Mouse (Mus musculus) embryonic facial prominence, embryonic 14.5 days (tissue): ENCODE results near the gene Pik3ip1. TPM values are rescaled to one million over a fixed set of nuclear protein-coding genes. Genes with fewer than 3 reads are reported as not detected.

Source experiments
- ATAC-seq: fragments of 200-750 bp; cut with Nextera tagmentation; 2 replicates; pipeline ENCODE4 v1.8.0; 2017; ENCODE audit warnings: low read depth, moderate number of reproducible peaks, moderate TSS enrichment
- DNase-seq: peaks from one replicate; pipeline ENCODE4 v3.0.0-alpha.2; 2015; ENCODE audit warnings: low spot score
- H3K27ac ChIP-seq: fragments of 300-500 bp; sonication (generic); replicated peaks from 2 replicates; pipeline ENCODE4 v1.5.1; 2014; ENCODE audit warnings: low read depth, mild to moderate bottlenecking, low read length, moderate library complexity
- H3K27me3 ChIP-seq: fragments of 300-500 bp; sonication (generic); replicated peaks from 2 replicates; pipeline ENCODE4 v1.6.1; 2014; ENCODE audit warnings: low read length; ENCODE audit not compliant: control insufficient read depth, insufficient read depth
- H3K36me3 ChIP-seq: fragments of 300-500 bp; sonication (generic); 2 replicates; pipeline ENCODE4 v1.6.1; 2014; ENCODE audit warnings: low read length, mixed read lengths; ENCODE audit not compliant: control insufficient read depth, insufficient read depth
- H3K4me1 ChIP-seq: fragments of 300-500 bp; sonication (generic); 2 replicates; pipeline ENCODE4 v1.6.1; 2014; ENCODE audit warnings: antibody characterized with exemption, low read length; ENCODE audit not compliant: control insufficient read depth, insufficient read depth
- H3K4me2 ChIP-seq: fragments of 300-500 bp; sonication (generic); 2 replicates; pipeline ENCODE4 v1.6.1; 2014; ENCODE audit warnings: low read depth, mild to moderate bottlenecking, low read length, moderate library complexity, mixed read lengths
- H3K4me3 ChIP-seq: fragments of 300-500 bp; sonication (generic); 2 replicates; pipeline ENCODE4 v1.5.1; 2014; ENCODE audit warnings: low read depth, mild to moderate bottlenecking, low read length
- H3K9ac ChIP-seq: fragments of 300-500 bp; sonication (generic); 2 replicates; pipeline ENCODE4 v1.6.1; 2014; ENCODE audit warnings: low read depth, mild to moderate bottlenecking, low read length, moderate library complexity, mixed read lengths
- H3K9me3 ChIP-seq: fragments of 300-500 bp; sonication (generic); 2 replicates; pipeline ENCODE4 v1.6.1; 2016; ENCODE audit warnings: low read length; ENCODE audit not compliant: control insufficient read depth
- WGBS: fragments of 180-500 bp; shearing (Covaris S2); extraction: QIAGEN DNeasy Blood & Tissue Kit; methylation state at CpG from one replicate; pipeline ENCODE4 v1.1.7; 2014; 5-methylcytosine and 5-hydroxymethylcytosine counted together
- polyA plus RNA-seq: library from polyadenylated mRNA; unstranded; fragments of >200 nt; fragmentation: Nextera tagmentation; extraction: Ambion mirVana; gene quantifications from 2 replicates; pipeline ENCODE4 v1.2.1, GENCODE M21; 2014

The Pik3ip1 gene
- polyA plus RNA-seq, 1 experiment from 2014 or later: 16.2 TPM

DNA sequence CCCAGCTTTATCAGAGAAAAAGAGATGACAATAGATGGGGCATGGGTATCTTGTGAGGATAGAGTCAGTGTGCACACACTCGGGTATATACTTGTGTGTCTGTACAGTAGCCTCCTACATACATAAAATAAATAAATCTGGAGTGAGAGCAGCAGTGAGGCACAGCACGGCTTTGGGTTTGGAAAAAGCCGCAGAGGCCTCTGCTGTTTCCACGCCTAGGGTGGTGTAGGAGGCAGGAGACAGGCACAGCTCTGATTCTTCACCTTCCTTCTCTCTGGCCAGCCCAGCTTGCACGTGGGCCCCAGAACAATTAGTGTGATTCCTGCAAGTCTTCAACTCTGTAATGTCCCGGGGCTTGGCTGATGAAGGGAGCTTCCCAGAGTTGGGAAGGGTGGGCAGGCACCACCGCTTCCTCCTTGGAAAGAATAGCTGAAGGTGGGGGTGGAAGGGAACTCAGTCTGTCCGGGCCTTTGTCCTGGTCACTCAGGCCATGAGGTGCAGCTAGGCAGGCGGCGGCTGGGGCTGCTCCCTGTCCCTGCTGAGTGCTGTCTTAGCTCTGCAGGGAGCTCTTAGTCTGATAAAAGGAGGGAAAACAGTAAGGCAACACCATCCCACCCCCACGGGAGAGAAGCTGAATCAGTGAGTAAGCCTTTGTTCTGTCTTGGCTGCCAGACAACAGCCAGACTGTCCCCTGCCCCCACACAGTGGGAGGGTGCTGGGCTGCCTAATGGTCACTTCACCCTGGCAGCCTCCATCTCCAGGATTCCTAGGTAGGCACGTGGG lies 7.2 kb downstream of the Pik3ip1 start:
- H3K9ac ChIP-seq: peak overlapping the region; percentile 14; the same call in 1 of the 2 replicates

GRCm38 (mm10) chr11:3337961-3338360 lies 7.8 kb downstream of the Pik3ip1 start:
- peaks cover 27% of the 10 kb centered on the region; the same call in 1 of the 2 replicates for H3K36me3 ChIP-seq
- H3K4me2 ChIP-seq: no peak overlapping the region
- H3K9me3 ChIP-seq: no peaks in the 10 kb centered on the region
- peak overlapping the region; percentile 59 for H3K27ac ChIP-seq
- ATAC-seq (no peak), DNase-seq (no peak)
- H3K4me3 ChIP-seq: no peak overlapping the region
- peak overlapping the region; percentile 14; the same call in 1 of the 2 replicates for H3K9ac ChIP-seq
- no peaks in the 10 kb centered on the region for H3K27me3 ChIP-seq
- WGBS: 57% methylated on average over 5 of the region's 5 CpGs
- H3K4me1 ChIP-seq: peaks cover 15% of the 10 kb centered on the region; the same call in 1 of the 2 replicates

More for the DNA sequence above, 7.2 kb downstream of the Pik3ip1 start:
- Histone ChIP-seq H3K27me3 (no peaks in the 10 kb centered on the region), H3K27ac (peak overlapping the region; percentile 59), H3K4me2 (no peak overlapping the region), H3K9me3 (no peaks in the 10 kb centered on the region), H3K36me3 (peaks cover 23% of the 10 kb centered on the region; the same call in 1 of the 2 replicates), H3K4me1 (peaks cover 18% of the 10 kb centered on the region), H3K4me3 (no peak overlapping the region)
- 18% methylated on average over 12 of the region's 12 CpGs for WGBS
- ATAC-seq: peak; percentile 65
- DNase-seq: peak; percentile 71

DNA sequence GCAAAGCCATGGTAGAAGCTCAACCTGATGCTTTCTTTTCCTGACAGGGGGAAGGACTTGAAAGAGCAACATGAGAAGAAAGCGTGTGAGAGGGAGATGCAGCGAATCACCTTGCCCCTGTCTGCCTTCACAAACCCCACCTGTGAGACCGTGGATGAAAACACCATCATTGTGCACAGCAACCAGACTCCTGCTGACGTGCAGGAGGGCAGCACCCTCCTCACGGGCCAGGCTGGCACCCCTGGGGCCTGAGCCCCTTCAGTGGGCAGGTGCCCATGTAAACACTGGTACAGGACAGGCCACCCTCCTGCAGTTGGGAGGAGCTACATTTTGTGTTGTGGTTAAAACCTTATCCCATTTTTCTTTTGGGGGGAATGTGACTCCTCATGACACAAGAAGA lies 11.3 kb downstream of the Pik3ip1 start:
- no peaks in the 10 kb centered on the region for H3K27me3 ChIP-seq
- DNase-seq: no peak
- H3K4me1 ChIP-seq: peaks cover 15% of the 10 kb centered on the region; the same call in 1 of the 2 replicates
- H3K36me3 ChIP-seq: peaks cover 46% of the 10 kb centered on the region
- no peak overlapping the region for H3K27ac ChIP-seq
- no peak overlapping the region for H3K4me3 ChIP-seq
- H3K9me3 ChIP-seq: no peaks in the 10 kb centered on the region
- 73% methylated on average over 5 of the region's 5 CpGs for WGBS
- no peak overlapping the region for H3K4me2 ChIP-seq
- no peak overlapping the region for H3K9ac ChIP-seq
- ATAC-seq: no peak

GRCm38 (mm10) chr11:3344916-3345315 lies 14.7 kb downstream of the Pik3ip1 start:
- WGBS: 88% methylated on average over 3 of the region's 3 CpGs
- H3K9me3 ChIP-seq: no peaks in the 10 kb centered on the region
- no peaks in the 10 kb centered on the region for H3K27me3 ChIP-seq
- DNase-seq (no peak), ATAC-seq (no peak)
- H3K4me1 ChIP-seq: peaks cover 12% of the 10 kb centered on the region
- peaks cover 59% of the 10 kb centered on the region for H3K36me3 ChIP-seq
- no peak overlapping the region for H3K4me2 ChIP-seq
- H3K4me3 ChIP-seq: no peak overlapping the region
- H3K9ac ChIP-seq: no peak overlapping the region
- H3K27ac ChIP-seq: no peak overlapping the region

- ATAC-seq: no peak
- DNase-seq: no peak
- 94% methylated on average over 7 of the region's 7 CpGs for WGBS
- H3K27ac ChIP-seq: no peak overlapping the region
- no peak overlapping the region for H3K9ac ChIP-seq
- H3K4me1 ChIP-seq: peaks cover 12% of the 10 kb centered on the region
- peaks cover 67% of the 10 kb centered on the region for H3K36me3 ChIP-seq
- no peaks in the 10 kb centered on the region for H3K27me3 ChIP-seq
- no peak overlapping the region for H3K4me3 ChIP-seq
- no peaks in the 10 kb centered on the region for H3K9me3 ChIP-seq
- H3K4me2 ChIP-seq: no peak overlapping the region
These were observed 16.1 kb downstream of the Pik3ip1 start for GRCm38 (mm10) chr11:3346351-3346750.

DNA sequence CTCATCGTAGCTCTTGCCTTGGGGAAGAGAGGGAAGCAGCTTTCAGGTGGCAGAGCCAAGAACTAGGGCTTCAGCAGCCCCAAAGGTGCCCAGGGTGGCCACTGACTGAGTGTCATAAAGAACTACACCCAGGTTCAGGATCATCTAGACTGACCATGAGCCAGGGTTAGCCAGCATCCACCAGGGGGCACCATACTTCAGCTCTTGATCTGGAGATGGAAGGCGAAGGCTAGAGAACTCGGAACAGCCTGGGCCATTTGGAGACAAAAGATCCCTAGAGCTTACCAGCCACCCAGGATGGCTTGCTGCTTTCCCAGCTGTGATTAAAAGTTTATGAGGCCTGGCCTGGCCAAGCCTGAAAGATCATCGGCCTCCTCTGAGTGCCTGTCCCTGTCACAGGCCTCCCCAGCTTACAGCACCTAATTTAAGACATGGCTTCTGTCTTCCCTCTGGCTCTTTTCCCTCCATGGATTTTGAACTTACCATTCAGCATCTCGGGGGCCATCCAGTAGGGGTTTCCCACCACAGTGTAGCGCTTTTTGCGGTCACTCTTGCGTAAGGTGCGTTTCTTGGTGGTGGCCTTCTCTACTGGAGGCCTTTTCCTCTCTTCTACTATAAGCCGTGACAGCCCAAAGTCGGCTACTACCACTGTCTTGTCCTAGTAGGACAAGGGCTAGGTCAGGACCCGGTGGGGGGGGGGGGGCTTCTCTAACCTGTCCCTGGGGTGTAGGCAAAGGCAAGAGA lies 17.1 kb downstream of the Pik3ip1 start:
- Histone ChIP-seq H3K27me3 (no peaks in the 10 kb centered on the region), H3K9me3 (no peaks in the 10 kb centered on the region), H3K4me2 (no peak overlapping the region), H3K4me3 (no peak overlapping the region), H3K9ac (no peak overlapping the region), H3K27ac (no peak overlapping the region), H3K36me3 (peaks cover 68% of the 10 kb centered on the region), H3K4me1 (peaks cover 12% of the 10 kb centered on the region)
- DNase-seq (peak; percentile 91), ATAC-seq (peak; percentile 72)
- 60% methylated on average over 12 of the region's 12 CpGs for WGBS

GRCm38 (mm10) chr11:3347835-3348195 lies 17.6 kb downstream of the Pik3ip1 start:
- ATAC-seq: no peak
- DNase-seq: no peak
- peaks cover 12% of the 10 kb centered on the region for H3K4me1 ChIP-seq
- peaks cover 68% of the 10 kb centered on the region for H3K36me3 ChIP-seq
- H3K27ac ChIP-seq: no peak overlapping the region
- H3K4me2 ChIP-seq: no peak overlapping the region
- no peak overlapping the region for H3K4me3 ChIP-seq
- H3K9ac ChIP-seq: no peak overlapping the region
- H3K9me3 ChIP-seq: no peaks in the 10 kb centered on the region
- H3K27me3 ChIP-seq: no peaks in the 10 kb centered on the region

- Histone ChIP-seq H3K27ac (peak overlapping the region; percentile 39; the same call in 1 of the 2 replicates), H3K9ac (no peak overlapping the region), H3K9me3 (no peaks in the 10 kb centered on the region), H3K27me3 (no peaks in the 10 kb centered on the region), H3K36me3 (peaks cover 71% of the 10 kb centered on the region), H3K4me1 (peaks cover 12% of the 10 kb centered on the region), H3K4me3 (no peak overlapping the region), H3K4me2 (no peak overlapping the region)
- ATAC-seq (0 out of 2 replicates have a peak, but pooled peaks have one; percentile 21), DNase-seq (peak; percentile 66)
- WGBS: 24% methylated on average over 6 of the region's 6 CpGs
These were observed 18.6 kb downstream of the Pik3ip1 start for GRCm38 (mm10) chr11:3348576-3349342.
